25 mouse cellular contexts compared by ENCODE assay signal in the genomic region with DNA sequence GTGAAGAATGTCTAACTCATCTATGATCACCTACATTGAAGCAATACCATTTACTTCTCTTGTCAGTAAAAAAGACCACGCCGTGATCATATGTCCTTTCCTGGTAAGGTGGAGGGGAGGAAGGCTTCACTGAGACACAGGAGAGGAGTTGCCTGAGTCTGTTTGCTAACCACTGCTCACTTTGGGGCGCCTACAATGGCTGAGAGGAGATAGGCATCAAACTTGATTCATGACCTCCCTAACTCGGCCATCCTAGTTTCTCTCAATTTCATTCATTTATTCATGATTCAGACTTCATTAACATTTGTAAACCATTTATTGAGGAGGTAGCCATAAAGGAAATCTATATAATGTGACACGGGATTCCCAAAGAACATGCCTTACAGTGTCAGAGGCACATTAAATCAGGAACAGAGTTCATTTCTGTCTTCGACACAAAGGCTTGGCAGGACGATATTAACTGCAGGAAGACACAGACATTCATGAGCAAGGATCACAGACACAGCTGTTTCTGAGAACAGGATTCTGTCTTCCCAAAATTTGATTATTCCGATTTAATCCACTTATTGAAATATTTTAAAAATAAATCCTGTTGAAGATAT. TPM values are rescaled to one million over a fixed set of nuclear protein-coding genes. Genes with fewer than 3 reads are reported as not detected.
DNase-seq lines count a peak whose midpoint lies in the region; ATAC-seq and TF ChIP-seq lines count a peak whose summit lies in the region.
"Had no signal": no experiment of that assay in that cellular context is flagged by ENCODE, and none has a peak within 500 bp of the region (broad histone marks: within the 10 kb centered on the region; RNA-seq: fewer than 3 reads in every experiment).

No protein-coding gene starts in this region.

- no peak for DNase-seq in hindbrain, embryonic 11.5 days (ENCODE audit: low spot score)
- no peak for DNase-seq in hindbrain, embryonic 10.5 days (ENCODE audit: low spot score)
- peak; percentile 25 for DNase-seq in neural tube, embryonic 11.5 days (ENCODE audit: low spot score)
- DNase-seq in brain, embryonic 14.5 days (ENCODE audit: low read depth), result peak; percentile 9
- no peak for DNase-seq in heart, postnatal 25 days (ENCODE audit: low spot score)
- DNase-seq: adrenal gland, adult 2 months; adrenal gland, postnatal 10 days; adrenal gland, postnatal 25 days; B cell, adult 2 months; cerebellum, adult 11-12 months; cerebellum, adult 2 months; cerebellum, adult 9-10 months; cerebellum, postnatal 10 days; cerebellum, postnatal 25 days; forebrain, postnatal 0 days had no signal

- H3K9ac ChIP-seq in hindbrain, embryonic 11.5 days (ENCODE audit: low read depth, low read length), result no peak overlapping the region
- no peak overlapping the region for H3K9ac ChIP-seq in neural tube, embryonic 11.5 days (ENCODE audit: low read length)
- no peak overlapping the region for H3K9ac ChIP-seq in neural tube, embryonic 15.5 days (replicated peaks)
- H3K9ac ChIP-seq: embryonic facial prominence, embryonic 12.5 days; forebrain, embryonic 13.5 days; forebrain, embryonic 15.5 days; forebrain, postnatal 0 days had no signal

- no peaks in the 10 kb centered on the region for H3K9me3 ChIP-seq in hindbrain, embryonic 11.5 days (ENCODE audit: control insufficient read depth, low read length)
- no peaks in the 10 kb centered on the region for H3K9me3 ChIP-seq in hindbrain, embryonic 10.5 days
- H3K9me3 ChIP-seq in neural tube, embryonic 11.5 days (ENCODE audit: control insufficient read depth, low read length), result no peaks in the 10 kb centered on the region
- H3K9me3 ChIP-seq in neural tube, embryonic 15.5 days (replicated peaks), result no peaks in the 10 kb centered on the region
- H3K9me3 ChIP-seq: embryonic facial prominence, embryonic 10.5 days; embryonic facial prominence, embryonic 12.5 days; forebrain, embryonic 13.5 days; forebrain, embryonic 15.5 days had no signal

- H3K4me2 ChIP-seq in hindbrain, embryonic 11.5 days (replicated peaks; ENCODE audit: low read depth, low read length), result no peak overlapping the region
- H3K4me2 ChIP-seq in neural tube, embryonic 11.5 days (ENCODE audit: low read depth), result no peak overlapping the region
- H3K4me2 ChIP-seq in neural tube, embryonic 15.5 days, result no peak overlapping the region
- H3K4me2 ChIP-seq: embryonic facial prominence, embryonic 12.5 days; forebrain, embryonic 13.5 days; forebrain, embryonic 15.5 days had no signal

- no peaks in the 10 kb centered on the region for H3K27me3 ChIP-seq in hindbrain, embryonic 11.5 days (ENCODE audit: control insufficient read depth, insufficient read depth, low read length)
- no peaks in the 10 kb centered on the region for H3K27me3 ChIP-seq in hindbrain, embryonic 10.5 days (ENCODE audit: insufficient read depth, poor library complexity, severe bottlenecking)
- no peaks in the 10 kb centered on the region for H3K27me3 ChIP-seq in neural tube, embryonic 11.5 days (ENCODE audit: control insufficient read depth, insufficient read depth, low read length)
- no peaks in the 10 kb centered on the region for H3K27me3 ChIP-seq in neural tube, embryonic 15.5 days (replicated peaks)
- H3K27me3 ChIP-seq: CH12.LX; embryonic facial prominence, embryonic 12.5 days; forebrain, embryonic 13.5 days; forebrain, embryonic 15.5 days; Patski had no signal

- no peak for TF ChIP-seq POLR2A in brain, embryonic 14.5 days (IDR thresholded peaks at IDR 0.05; ENCODE audit: borderline replicate concordance, extremely low read depth, insufficient read depth, insufficient read length, poor library complexity, severe bottlenecking)

- no peaks in the 10 kb centered on the region for H3K4me1 ChIP-seq in hindbrain, embryonic 11.5 days (replicated peaks; ENCODE audit: control insufficient read depth, insufficient read depth, low read length)
- no peaks in the 10 kb centered on the region for H3K4me1 ChIP-seq in hindbrain, embryonic 10.5 days (replicated peaks)
- no peaks in the 10 kb centered on the region for H3K4me1 ChIP-seq in neural tube, embryonic 11.5 days (ENCODE audit: control insufficient read depth, insufficient read depth, low read length)
- H3K4me1 ChIP-seq in neural tube, embryonic 15.5 days, result no peaks in the 10 kb centered on the region
- H3K4me1 ChIP-seq: embryonic facial prominence, embryonic 10.5 days; embryonic facial prominence, embryonic 12.5 days; forebrain, embryonic 13.5 days; forebrain, embryonic 15.5 days had no signal

- H3K4me3 ChIP-seq in hindbrain, embryonic 11.5 days (ENCODE audit: low read depth, low read length), result no peak overlapping the region
- H3K4me3 ChIP-seq in hindbrain, embryonic 10.5 days, result no peak overlapping the region
- H3K4me3 ChIP-seq in neural tube, embryonic 11.5 days (ENCODE audit: low read depth, low read length), result no peak overlapping the region
- H3K4me3 ChIP-seq in neural tube, embryonic 15.5 days (replicated peaks), result no peak overlapping the region
- H3K4me3 ChIP-seq: embryonic facial prominence, embryonic 10.5 days; embryonic facial prominence, embryonic 12.5 days; forebrain, embryonic 13.5 days; forebrain, embryonic 15.5 days had no signal

- 66% methylated on average over 8 of the region's 8 CpGs for WGBS in hindbrain, embryonic 11.5 days
- 79% methylated on average over 8 of the region's 8 CpGs for WGBS in hindbrain, embryonic 10.5 days
- 63% methylated on average over 8 of the region's 8 CpGs for WGBS in neural tube, embryonic 11.5 days
- WGBS in neural tube, embryonic 15.5 days, result 39% methylated on average over 8 of the region's 8 CpGs

- TF ChIP-seq CTCF in brain, embryonic 14.5 days (IDR thresholded peaks at IDR 0.05; ENCODE audit: borderline replicate concordance, extremely low read depth, insufficient read depth, insufficient read length), result no peak

- intact Hi-C loops in heart, postnatal 25 days (cut with DNase I), result no loop called here

- peak; percentile 63; the same call in 1 of the 2 replicates for ATAC-seq in hindbrain, embryonic 11.5 days (ENCODE audit: low FRiP score)
- peak; percentile 67; the same call in 1 of the 2 replicates for ATAC-seq in neural tube, embryonic 11.5 days (ENCODE audit: insufficient read depth, low FRiP score, low TSS enrichment)
- no peak for ATAC-seq in neural tube, embryonic 15.5 days (ENCODE audit: low FRiP score)
- ATAC-seq: activated CD4-positive, CD25-positive, alpha-beta regulatory T cell, adult 4 months; CD4-positive, CD25-positive, alpha-beta regulatory T cell, adult 4 months; forebrain, embryonic 13.5 days; forebrain, embryonic 15.5 days; forebrain, postnatal 0 days; Patski had no signal

- no peak overlapping the region for H3K27ac ChIP-seq in hindbrain, embryonic 11.5 days (ENCODE audit: low read depth, low read length)
- no peak overlapping the region for H3K27ac ChIP-seq in hindbrain, embryonic 10.5 days
- no peak overlapping the region for H3K27ac ChIP-seq in neural tube, embryonic 11.5 days (ENCODE audit: low read depth, low read length)
- H3K27ac ChIP-seq in neural tube, embryonic 15.5 days (replicated peaks), result no peak overlapping the region
- H3K27ac ChIP-seq: embryonic facial prominence, embryonic 10.5 days; embryonic facial prominence, embryonic 12.5 days; forebrain, embryonic 13.5 days; forebrain, embryonic 15.5 days had no signal

- no peaks in the 10 kb centered on the region for H3K36me3 ChIP-seq in hindbrain, embryonic 11.5 days (ENCODE audit: control insufficient read depth, insufficient read depth, low read length)
- H3K36me3 ChIP-seq in hindbrain, embryonic 10.5 days, result no peaks in the 10 kb centered on the region
- no peaks in the 10 kb centered on the region for H3K36me3 ChIP-seq in neural tube, embryonic 11.5 days (ENCODE audit: control insufficient read depth, insufficient read depth, low read length)
- no peaks in the 10 kb centered on the region for H3K36me3 ChIP-seq in neural tube, embryonic 15.5 days
- H3K36me3 ChIP-seq: embryonic facial prominence, embryonic 10.5 days; embryonic facial prominence, embryonic 12.5 days; forebrain, embryonic 15.5 days; G1E had no signal

RNA-seq across cellular contexts. Expression of a gene that starts 32.7 kb away (rescaled TPM):
- polyA plus RNA-seq in hindbrain, embryonic 11.5 days (2014; fragmentation: Nextera tagmentation; extraction: Ambion mirVana), result 28.8 and 34.1 TPM in 2 replicates
- 13.9 and 21.9 TPM in 2 replicates for polyA plus RNA-seq in hindbrain, embryonic 10.5 days (2016; fragmentation: Nextera tagmentation; extraction: Ambion mirVana)
- polyA plus RNA-seq in neural tube, embryonic 11.5 days (2014; fragmentation: Nextera tagmentation; extraction: Ambion mirVana), result 27.6 and 28.7 TPM in 2 replicates
- 49.1 and 55.9 TPM in 2 replicates for polyA plus RNA-seq in neural tube, embryonic 15.5 days (2015; fragmentation: Nextera tagmentation; extraction: Ambion mirVana)
- 25.6 and 27.9 TPM in 2 replicates for polyA plus RNA-seq in brain, embryonic 14.5 days (2012; rRNA removed)
- 10 to 100 TPM; 33.0 to 39.4 TPM for total RNA-seq in heart, postnatal 25 days (2021)
- polyA plus RNA-seq: G1E had no signal

Comparison
In these comparisons a context has a peak if more than half of its experiments do, and no peak if none do; other contexts are left out.
1. DNase-seq: peak in neural tube, embryonic 11.5 days (single experiment) and brain, embryonic 14.5 days (single experiment); none in hindbrain, embryonic 11.5 days (single experiment), hindbrain, embryonic 10.5 days (single experiment) and heart, postnatal 25 days (single experiment).